Mouse (Mus musculus) ES-Bruce4 (cell line): ENCODE data around the gene Kat2a. TPM values are rescaled to one million over a fixed set of nuclear protein-coding genes. Genes with fewer than 3 reads are reported as not detected.

Experiments
- H3K27ac ChIP-seq: 2 replicates; pipeline ENCODE4 v1.5.1; 2012; ENCODE audit warnings: low read length, inconsistent platforms; ENCODE audit not compliant: insufficient read depth
- H3K27me3 ChIP-seq: 2 replicates; pipeline ENCODE4 v1.6.1; 2012; ENCODE audit warnings: mild to moderate bottlenecking, low read length, inconsistent platforms; ENCODE audit not compliant: control insufficient read depth, poor library complexity, insufficient read depth, severe bottlenecking
- H3K36me3 ChIP-seq: 2 replicates; pipeline ENCODE4 v1.6.1; 2012; ENCODE audit warnings: inconsistent platforms, mild to moderate bottlenecking, low read length, moderate library complexity; ENCODE audit not compliant: control insufficient read depth, poor library complexity, insufficient read depth, severe bottlenecking
- H3K4me1 ChIP-seq: one replicate; pipeline ENCODE4 v1.8.1; 2011; ENCODE audit warnings: low read length; ENCODE audit not compliant: control insufficient read depth, insufficient read depth
- H3K4me3 ChIP-seq: 2 replicates; pipeline ENCODE4 v1.5.1; 2011; ENCODE audit warnings: low read depth, mild to moderate bottlenecking, low read length
- H3K9ac ChIP-seq: 2 replicates; pipeline ENCODE4 v1.6.1; 2012; ENCODE audit warnings: low read depth, mild to moderate bottlenecking, inconsistent platforms; ENCODE audit not compliant: poor library complexity, severe bottlenecking
- H3K9me3 ChIP-seq: replicated peaks from 2 replicates; pipeline ENCODE4 v1.6.1; 2012; ENCODE audit warnings: mild to moderate bottlenecking, low read length, inconsistent platforms; ENCODE audit not compliant: control insufficient read depth, poor library complexity, insufficient read depth, severe bottlenecking
- CTCF ChIP-seq: IDR thresholded peaks from one replicate; pipeline ENCODE4 v1.8.1; 2011; ENCODE audit warnings: low read depth, low read length
- EP300 ChIP-seq: IDR thresholded peaks from 2 replicates; pipeline ENCODE4 v1.6.1; 2011; ENCODE audit warnings: low read depth, low read length; ENCODE audit not compliant: insufficient read depth
- POLR2A ChIP-seq: IDR thresholded peaks from one replicate; pipeline ENCODE4 v1.8.1; 2011; ENCODE audit warnings: low read length; ENCODE audit not compliant: insufficient read depth
- polyA plus RNA-seq: library from polyadenylated mRNA; stranded (reverse); fragments of >200 nt; gene quantifications from 2 replicates; pipeline ENCODE4 v1.2.4, GENCODE M21; 2011; ENCODE audit warnings: low read depth; ENCODE audit not compliant: missing spikeins, insufficient read depth, insufficient read length

The Kat2a gene
- polyA plus RNA-seq, 1 experiment = 61.3 TPM

GRCm38 (mm10) chr11:100710977-100711376 lies 1.3 kb downstream of the Kat2a start:
- no peak overlapping the region for H3K4me3 ChIP-seq
- H3K27ac ChIP-seq = no peak overlapping the region
- no peaks in the 10 kb centered on the region for H3K9me3 ChIP-seq
- peaks cover 4% of the 10 kb centered on the region for H3K4me1 ChIP-seq
- H3K36me3 ChIP-seq = peaks cover 50% of the 10 kb centered on the region
- no peak overlapping the region for H3K9ac ChIP-seq
- TF ChIP-seq POLR2A = no peak
- no peak for TF ChIP-seq EP300
- no peak for TF ChIP-seq CTCF
- no peaks in the 10 kb centered on the region for H3K27me3 ChIP-seq

GRCm38 (mm10) chr11:100710528-100710927 lies 1.7 kb downstream of the Kat2a start:
- peaks cover 49% of the 10 kb centered on the region for H3K36me3 ChIP-seq
- H3K27ac ChIP-seq = no peak overlapping the region
- H3K9me3 ChIP-seq = no peaks in the 10 kb centered on the region
- H3K4me3 ChIP-seq = no peak overlapping the region
- H3K4me1 ChIP-seq = peaks cover 4% of the 10 kb centered on the region
- H3K27me3 ChIP-seq = no peaks in the 10 kb centered on the region
- no peak for TF ChIP-seq CTCF
- no peak for TF ChIP-seq POLR2A
- TF ChIP-seq EP300 = no peak
- H3K9ac ChIP-seq = no peak overlapping the region

- H3K36me3 ChIP-seq = peaks cover 55% of the 10 kb centered on the region
- H3K27ac ChIP-seq = no peak overlapping the region
- no peaks in the 10 kb centered on the region for H3K27me3 ChIP-seq
- TF ChIP-seq CTCF (no peak), POLR2A (no peak)
- no peak overlapping the region for H3K9ac ChIP-seq
- H3K4me1 ChIP-seq = peaks cover 4% of the 10 kb centered on the region
- no peak overlapping the region for H3K4me3 ChIP-seq
- no peaks in the 10 kb centered on the region for H3K9me3 ChIP-seq
These were observed 3.0 kb downstream of the Kat2a start for GRCm38 (mm10) chr11:100709201-100709810.

- H3K27me3 ChIP-seq = no peaks in the 10 kb centered on the region
- no peak overlapping the region for H3K4me3 ChIP-seq
- no peak overlapping the region for H3K9ac ChIP-seq
- TF ChIP-seq EP300 (no peak), POLR2A (no peak), CTCF (no peak)
- no peaks in the 10 kb centered on the region for H3K4me1 ChIP-seq
- no peak overlapping the region for H3K27ac ChIP-seq
- H3K9me3 ChIP-seq = no peaks in the 10 kb centered on the region
- peaks cover 50% of the 10 kb centered on the region for H3K36me3 ChIP-seq
These were observed 7.0 kb downstream of the Kat2a start for GRCm38 (mm10) chr11:100705095-100705747.

GRCm38 (mm10) chr11:100703851-100704531 lies 8.3 kb downstream of the Kat2a start, which contains the start of gene Dhx58:
Gene Dhx58 (minus strand): TSS chr11:100704271.
- Histone ChIP-seq H3K9me3 (no peaks in the 10 kb centered on the region), H3K4me3 (no peak within 1 kb of the TSS), H3K27ac (no peak within 1 kb of the TSS), H3K9ac (no peak within 1 kb of the TSS), H3K27me3 (no peaks in the 10 kb centered on the region), H3K4me1 (no peaks in the 10 kb centered on the region), H3K36me3 (peaks cover 41% of the 10 kb centered on the region)
- no peak for TF ChIP-seq EP300
- no peak for TF ChIP-seq CTCF
- no peak for TF ChIP-seq POLR2A

GRCm38 (mm10) chr11:100703366-100703765 lies 8.9 kb downstream of the Kat2a start:
- Histone ChIP-seq H3K36me3 (peaks cover 34% of the 10 kb centered on the region), H3K4me1 (no peaks in the 10 kb centered on the region), H3K9me3 (no peaks in the 10 kb centered on the region), H3K4me3 (no peak overlapping the region), H3K27ac (no peak overlapping the region), H3K9ac (no peak overlapping the region), H3K27me3 (no peaks in the 10 kb centered on the region)
- TF ChIP-seq POLR2A (no peak), EP300 (no peak), CTCF (no peak)
